Mouse (Mus musculus): ENCODE measurements around the gene Ip6k3. TPM values are rescaled to one million over a fixed set of nuclear protein-coding genes. Genes with fewer than 3 reads are reported as not detected.

Gene Ip6k3
- polyA plus RNA-seq, 1 experiment from 2014 or later, result 0.35 TPM

DNA sequence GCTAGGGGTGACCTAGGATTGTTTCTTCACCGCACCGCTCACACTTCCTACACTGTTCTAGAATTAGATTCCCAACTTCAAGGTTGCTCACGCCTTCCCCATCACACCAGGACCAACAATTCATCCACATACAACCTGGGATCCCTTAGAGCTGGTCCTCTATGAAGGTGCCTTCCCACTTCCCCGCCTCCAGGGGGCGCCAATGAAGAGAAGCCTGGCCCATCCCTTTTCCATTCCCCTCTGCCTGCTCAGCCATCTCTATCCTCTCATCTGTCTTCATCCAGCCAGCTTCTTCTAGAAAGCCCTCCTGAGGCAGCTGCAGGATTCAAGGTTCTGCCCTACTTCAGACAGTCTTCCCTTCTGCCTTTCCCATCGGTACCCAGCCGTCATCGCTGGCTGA is 16.2 kb downstream of the Ip6k3 start:
- no peak overlapping the region for H3K9ac ChIP-seq
- H3K4me2 ChIP-seq, result no peak overlapping the region
- WGBS, result 70% methylated on average over 8 of the region's 8 CpGs
- H3K4me1 ChIP-seq (replicated peaks), result peaks cover 43% of the 10 kb centered on the region
- no peaks in the 10 kb centered on the region for H3K36me3 ChIP-seq
- H3K4me3 ChIP-seq, result no peak overlapping the region
- H3K9me3 ChIP-seq (replicated peaks), result no peaks in the 10 kb centered on the region
- peaks cover 20% of the 10 kb centered on the region; the same call in 1 of the 2 replicates for H3K27me3 ChIP-seq
- no peak for ATAC-seq (replicated peaks; ENCODE audit: insufficient number of reproducible peaks, insufficient read depth, low FRiP score, low read depth)
- no peak overlapping the region for H3K27ac ChIP-seq

DNA sequence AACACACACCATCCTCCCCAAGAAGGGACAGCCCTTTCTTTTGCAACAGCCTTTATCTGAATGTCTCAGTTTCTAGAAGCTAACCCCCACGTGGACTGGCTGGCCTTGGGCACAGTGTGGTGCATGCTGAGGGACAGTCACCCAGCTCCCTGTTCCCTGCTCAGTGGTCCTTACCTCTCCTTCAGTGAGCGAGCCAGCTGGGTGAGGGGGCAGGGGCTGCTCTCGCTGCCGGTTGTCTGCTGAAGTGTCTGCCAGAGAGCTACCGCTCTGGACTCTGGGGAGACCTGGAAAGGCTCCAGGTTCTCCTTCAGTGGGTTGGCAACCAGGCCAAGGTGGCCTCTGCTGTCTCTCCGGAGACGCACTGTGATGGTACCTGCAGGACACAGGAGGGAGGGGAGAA is 16.7 kb downstream of the Ip6k3 start:
- peaks cover 23% of the 10 kb centered on the region; the same call in 1 of the 2 replicates for H3K27me3 ChIP-seq
- no peak for ATAC-seq (replicated peaks; ENCODE audit: insufficient number of reproducible peaks, insufficient read depth, low FRiP score, low read depth)
- H3K4me3 ChIP-seq, result no peak overlapping the region
- peak overlapping the region; percentile 14; the same call in 1 of the 2 replicates for H3K9ac ChIP-seq
- peaks cover 46% of the 10 kb centered on the region for H3K4me1 ChIP-seq (replicated peaks)
- no peak overlapping the region for H3K27ac ChIP-seq
- no peaks in the 10 kb centered on the region for H3K36me3 ChIP-seq
- no peaks in the 10 kb centered on the region for H3K9me3 ChIP-seq (replicated peaks)
- no peak overlapping the region for H3K4me2 ChIP-seq
- WGBS, result 51% methylated on average over 7 of the region's 7 CpGs

DNA sequence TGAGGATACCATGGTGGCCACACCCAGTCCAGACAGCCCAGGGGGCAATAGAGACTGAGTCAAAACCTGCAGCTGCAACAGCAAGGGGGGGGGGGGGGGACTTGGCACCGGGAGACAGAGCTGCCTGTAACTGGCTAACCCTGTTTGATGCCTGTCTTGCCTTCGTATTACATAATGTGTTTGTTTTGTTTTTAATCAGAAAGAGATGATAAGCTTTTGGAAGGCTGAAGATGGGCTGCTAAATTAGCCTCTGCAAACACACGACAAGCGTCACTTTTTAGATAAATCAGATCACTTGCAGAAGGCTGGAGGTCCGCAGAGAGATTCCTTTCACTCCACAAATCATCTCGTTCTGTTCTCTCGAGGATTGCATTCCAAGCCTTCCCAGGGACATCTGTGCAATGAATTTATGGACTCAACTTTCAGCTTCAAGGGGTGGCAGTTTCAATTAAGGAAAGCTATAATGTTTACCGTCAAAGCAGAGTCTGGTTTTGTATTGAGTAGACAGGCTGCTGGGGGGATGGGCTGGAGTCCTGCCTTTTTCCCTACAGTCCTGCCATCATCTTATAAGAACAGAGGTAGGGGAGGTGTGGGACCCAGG is 21.2 kb downstream of the Ip6k3 start:
- H3K36me3 ChIP-seq, result no peaks in the 10 kb centered on the region
- H3K4me3 ChIP-seq, result no peak overlapping the region
- peaks cover 47% of the 10 kb centered on the region for H3K27me3 ChIP-seq
- 0 out of 2 replicates have a peak overlapping the region, but pooled peaks have one; percentile 1 for H3K4me2 ChIP-seq
- H3K9ac ChIP-seq, result no peak overlapping the region
- H3K9me3 ChIP-seq (replicated peaks), result no peaks in the 10 kb centered on the region
- H3K4me1 ChIP-seq (replicated peaks), result peaks cover 22% of the 10 kb centered on the region
- no peak for ATAC-seq (replicated peaks; ENCODE audit: insufficient number of reproducible peaks, insufficient read depth, low FRiP score, low read depth)
- WGBS, result 13% methylated on average over 8 of the region's 8 CpGs
- no peak overlapping the region for H3K27ac ChIP-seq

DNA sequence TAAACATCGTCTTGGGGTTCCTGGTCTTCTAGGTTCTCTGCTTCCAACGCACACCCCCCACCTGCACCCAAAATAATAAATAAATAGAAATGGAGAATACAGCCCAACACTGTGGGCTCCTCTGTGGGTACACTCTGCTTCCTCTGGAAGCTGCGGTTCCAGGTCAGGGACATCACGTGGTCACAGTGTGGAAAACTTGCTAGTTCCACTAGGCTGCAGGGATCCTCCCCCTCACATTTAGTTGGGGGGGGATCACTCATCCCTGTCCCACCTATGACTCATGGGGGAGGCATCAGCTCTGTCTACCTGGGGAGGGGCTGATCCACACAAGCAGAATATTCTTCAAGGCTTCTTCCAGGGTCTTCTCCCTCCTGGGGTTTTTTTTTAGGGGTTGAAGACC is 23.4 kb downstream of the Ip6k3 start:
- peaks cover 14% of the 10 kb centered on the region for H3K4me1 ChIP-seq (replicated peaks)

DNA sequence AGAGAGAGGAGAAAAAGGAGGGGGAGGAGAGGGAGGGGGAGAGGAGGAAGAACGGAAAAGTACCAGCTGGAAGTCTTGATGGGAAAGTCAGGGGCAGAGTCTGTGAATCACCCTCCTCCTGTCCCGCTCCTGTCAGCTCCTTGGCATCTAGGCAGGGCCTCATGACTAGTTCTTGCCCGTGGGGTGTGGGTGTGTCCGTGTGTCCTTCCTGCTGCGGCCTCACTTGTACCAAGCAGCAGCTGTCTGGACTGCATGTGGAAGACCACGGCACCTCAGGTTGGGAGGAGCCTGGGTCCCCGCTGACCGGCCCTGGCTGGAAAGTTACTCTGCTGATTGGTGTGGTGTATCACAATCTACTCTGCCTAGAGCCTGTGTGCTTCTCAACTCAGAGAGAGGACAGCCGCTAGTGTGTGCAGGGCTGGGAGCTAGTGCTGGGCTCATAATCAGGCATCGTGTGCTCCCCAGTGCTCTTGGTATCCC is 25.6 kb downstream of the Ip6k3 start:
- ATAC-seq (replicated peaks; ENCODE audit: insufficient number of reproducible peaks, insufficient read depth, low FRiP score, low read depth), result peak; percentile 51; the same call in 1 of the 2 replicates
- Histone ChIP-seq H3K27ac (no peak overlapping the region), H3K36me3 (no peaks in the 10 kb centered on the region), H3K9ac (no peak overlapping the region), H3K4me2 (peak overlapping the region; percentile 8; the same call in 1 of the 2 replicates), H3K27me3 (peaks cover 32% of the 10 kb centered on the region), H3K4me1 (replicated peaks) (peaks cover 14% of the 10 kb centered on the region), H3K4me3 (no peak overlapping the region), H3K9me3 (replicated peaks) (no peaks in the 10 kb centered on the region)
- 34% methylated on average over 10 of the region's 10 CpGs for WGBS

More for the DNA sequence above, 23.4 kb downstream of the Ip6k3 start:
- no peaks in the 10 kb centered on the region for H3K36me3 ChIP-seq
- no peak overlapping the region for H3K4me2 ChIP-seq
- no peak overlapping the region for H3K9ac ChIP-seq
- no peak for ATAC-seq (replicated peaks; ENCODE audit: insufficient number of reproducible peaks, insufficient read depth, low FRiP score, low read depth)
- no peaks in the 10 kb centered on the region for H3K9me3 ChIP-seq (replicated peaks)
- peaks cover 37% of the 10 kb centered on the region for H3K27me3 ChIP-seq
- no peak overlapping the region for H3K27ac ChIP-seq
- 85% methylated on average over 4 of the region's 4 CpGs for WGBS
- no peak overlapping the region for H3K4me3 ChIP-seq

DNA sequence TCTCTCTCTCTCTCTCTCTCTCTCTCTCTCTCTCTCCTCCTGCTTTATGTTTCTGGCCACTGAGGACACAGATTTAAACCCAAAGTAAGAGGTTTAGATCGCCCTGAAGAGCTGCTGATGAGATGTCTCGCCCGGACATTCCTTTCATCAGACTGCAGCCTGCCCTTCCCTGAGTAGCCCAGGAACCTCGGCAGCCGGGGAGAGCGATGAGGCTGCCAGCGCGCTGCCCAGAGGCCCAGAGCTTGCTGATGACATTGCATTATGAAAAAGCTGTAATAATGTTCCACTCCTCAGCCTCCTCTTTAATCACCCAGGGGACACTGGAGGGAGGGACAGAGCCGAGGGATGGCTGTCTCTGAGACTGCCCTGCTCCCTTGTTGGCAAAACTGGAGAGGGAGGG is 27.3 kb downstream of the Ip6k3 start:
- Histone ChIP-seq H3K4me1 (replicated peaks) (peaks cover 4% of the 10 kb centered on the region; the same call in 1 of the 2 replicates), H3K9ac (no peak overlapping the region), H3K27ac (no peak overlapping the region), H3K27me3 (peaks cover 19% of the 10 kb centered on the region), H3K36me3 (no peaks in the 10 kb centered on the region), H3K4me2 (no peak overlapping the region), H3K4me3 (no peak overlapping the region), H3K9me3 (replicated peaks) (no peaks in the 10 kb centered on the region)
- WGBS, result 40% methylated on average over 9 of the region's 9 CpGs
- no peak for ATAC-seq (replicated peaks; ENCODE audit: insufficient number of reproducible peaks, insufficient read depth, low FRiP score, low read depth)

DNA sequence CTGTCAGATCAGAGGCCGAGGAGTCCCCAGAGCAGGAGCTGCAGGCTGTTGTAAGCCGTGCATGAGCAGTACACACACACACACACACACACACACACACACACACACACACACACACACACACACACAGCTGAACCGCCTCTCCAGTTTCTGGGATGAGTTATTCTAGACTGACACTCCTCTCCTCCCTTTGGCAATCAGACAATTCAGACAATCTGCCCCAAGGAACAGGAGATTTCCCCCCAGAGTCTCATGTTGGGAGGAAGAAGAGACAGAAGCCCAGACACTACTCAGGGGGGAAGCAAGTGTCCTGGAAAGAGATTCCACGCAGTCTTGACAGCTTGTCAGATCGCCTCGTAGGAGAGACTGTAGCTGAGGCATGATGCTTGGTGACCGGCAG is 28.3 kb downstream of the Ip6k3 start:
- Histone ChIP-seq H3K9me3 (replicated peaks) (no peaks in the 10 kb centered on the region), H3K4me2 (no peak overlapping the region), H3K27me3 (peaks cover 11% of the 10 kb centered on the region; the same call in 1 of the 2 replicates), H3K27ac (no peak overlapping the region), H3K36me3 (no peaks in the 10 kb centered on the region), H3K4me1 (replicated peaks) (peaks cover 4% of the 10 kb centered on the region; the same call in 1 of the 2 replicates), H3K9ac (no peak overlapping the region), H3K4me3 (no peak overlapping the region)
- WGBS, result 58% methylated on average over 6 of the region's 7 CpGs
- no peak for ATAC-seq (replicated peaks; ENCODE audit: insufficient number of reproducible peaks, insufficient read depth, low FRiP score, low read depth)

DNA sequence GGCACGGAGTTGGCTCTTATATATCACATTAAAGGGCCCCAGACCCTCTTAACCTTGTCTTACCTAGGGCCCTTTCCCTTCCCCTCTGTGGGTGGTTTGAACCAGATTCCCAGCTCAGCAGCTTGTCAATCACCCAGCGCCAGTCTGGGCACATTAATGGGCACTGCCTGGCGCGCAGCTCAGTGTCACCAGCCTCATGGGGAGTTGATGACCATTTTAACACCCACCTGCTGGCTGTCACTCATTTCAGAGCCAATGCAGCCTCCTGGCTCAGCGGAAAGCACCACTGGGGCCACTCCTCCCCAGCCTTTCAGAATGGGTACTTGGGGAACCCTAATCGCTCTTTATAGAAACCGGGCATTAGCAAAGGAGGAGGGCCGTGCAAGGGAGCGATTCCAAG is 29.2 kb downstream of the Ip6k3 start:
- WGBS, result 73% methylated on average over 9 of the region's 9 CpGs
- Histone ChIP-seq H3K9ac (no peak overlapping the region), H3K27ac (no peak overlapping the region), H3K4me2 (no peak overlapping the region), H3K9me3 (replicated peaks) (no peaks in the 10 kb centered on the region), H3K36me3 (no peaks in the 10 kb centered on the region), H3K4me1 (replicated peaks) (peaks cover 5% of the 10 kb centered on the region), H3K4me3 (no peak overlapping the region), H3K27me3 (0 out of 2 replicates have a peak, but pooled peaks cover 6% of the 10 kb centered on the region)
- no peak for ATAC-seq (replicated peaks; ENCODE audit: insufficient number of reproducible peaks, insufficient read depth, low FRiP score, low read depth)

DNA sequence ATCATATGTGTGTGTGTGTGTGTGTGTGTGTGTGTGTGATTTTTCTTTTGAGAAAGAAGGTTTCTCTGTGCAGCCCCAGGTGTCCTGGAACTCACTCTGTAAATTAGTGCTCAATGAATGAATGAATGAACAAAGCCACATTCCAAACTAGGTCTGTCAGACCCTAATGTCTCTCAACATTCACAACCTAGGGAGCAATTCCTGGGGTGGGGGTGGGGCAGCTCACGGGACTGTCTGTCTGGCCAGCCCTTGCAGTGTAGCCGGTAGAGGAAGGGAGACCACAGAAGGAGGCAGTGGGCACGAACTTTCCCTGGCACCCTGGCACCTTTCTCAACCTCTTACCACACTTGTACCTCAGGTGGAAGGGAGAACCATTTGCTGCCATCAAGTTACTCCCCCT is 32.9 kb downstream of the Ip6k3 start:
- no peak overlapping the region for H3K4me3 ChIP-seq
- H3K9me3 ChIP-seq (replicated peaks), result no peaks in the 10 kb centered on the region
- ATAC-seq (replicated peaks; ENCODE audit: insufficient number of reproducible peaks, insufficient read depth, low FRiP score, low read depth), result no peak
- 27% methylated on average over 3 of the region's 3 CpGs for WGBS
- H3K36me3 ChIP-seq, result no peaks in the 10 kb centered on the region
- H3K4me1 ChIP-seq (replicated peaks), result peaks cover 15% of the 10 kb centered on the region
- H3K4me2 ChIP-seq, result no peak overlapping the region
- H3K27me3 ChIP-seq, result no peaks in the 10 kb centered on the region
- H3K27ac ChIP-seq, result no peak overlapping the region
- H3K9ac ChIP-seq, result no peak overlapping the region

DNA sequence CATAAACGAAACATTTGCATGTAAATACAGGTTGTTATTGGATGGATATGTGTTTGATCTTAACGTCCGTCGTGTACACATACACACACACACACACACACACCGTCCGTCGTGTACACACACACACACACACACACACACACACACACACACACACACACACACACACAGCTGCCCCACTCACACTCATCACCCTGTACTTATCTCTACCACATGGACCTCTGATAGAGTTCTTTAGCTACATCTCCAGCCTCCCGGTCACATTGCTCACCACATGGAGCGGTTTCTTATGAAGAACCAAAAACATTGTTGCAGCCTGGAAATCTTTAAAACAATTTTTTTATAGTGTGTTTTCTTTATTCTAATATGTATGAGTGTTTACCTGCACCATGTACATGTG is 33.4 kb downstream of the Ip6k3 start:
- no peaks in the 10 kb centered on the region for H3K9me3 ChIP-seq (replicated peaks)
- H3K27me3 ChIP-seq, result no peaks in the 10 kb centered on the region
- H3K36me3 ChIP-seq, result no peaks in the 10 kb centered on the region
- no peak for ATAC-seq (replicated peaks; ENCODE audit: insufficient number of reproducible peaks, insufficient read depth, low FRiP score, low read depth)
- H3K4me2 ChIP-seq, result peak overlapping the region; percentile 63
- no peak overlapping the region for H3K27ac ChIP-seq
- peak overlapping the region; percentile 79 for H3K4me3 ChIP-seq
- H3K4me1 ChIP-seq (replicated peaks), result peaks cover 20% of the 10 kb centered on the region
- H3K9ac ChIP-seq, result no peak overlapping the region; the same call in 1 of the 2 replicates
- 25% methylated on average over 9 of the region's 9 CpGs for WGBS

DNA sequence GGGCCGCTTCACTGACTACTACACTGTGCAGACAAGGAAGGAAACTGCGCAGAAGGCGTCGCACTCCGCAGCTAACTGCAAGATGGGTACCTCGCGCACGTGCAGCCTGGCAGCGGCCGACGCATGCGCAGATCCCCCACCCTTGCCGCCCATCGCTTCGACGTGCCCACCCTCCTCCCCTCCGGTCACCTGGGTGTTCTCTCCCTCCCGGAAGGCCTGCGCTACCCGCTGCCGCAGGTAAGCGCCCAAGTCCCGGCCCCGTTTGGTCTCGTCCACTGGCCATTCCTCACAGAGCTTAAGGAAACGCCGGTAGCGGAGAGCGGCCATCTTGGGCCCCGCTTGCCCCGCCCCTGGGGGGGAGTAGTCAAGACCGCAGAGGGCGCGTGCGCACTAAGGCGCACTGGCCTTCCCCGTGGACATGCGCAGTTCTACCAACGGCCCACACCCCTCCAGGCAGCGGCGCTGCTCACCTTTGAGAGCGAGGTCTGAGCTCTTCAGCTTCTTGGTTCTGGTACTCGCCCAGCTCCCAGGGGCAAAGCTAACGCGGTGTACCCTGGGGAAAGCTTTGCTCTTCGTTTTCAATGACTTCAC is 33.9 kb downstream of the Ip6k3 start, which contains the start of gene Uqcc2:
Gene Uqcc2, minus strand, starts transcription at position 366 of the 591 bp plus-strand sequence.
- Histone ChIP-seq H3K36me3 (no peaks in the 10 kb centered on the region), H3K9me3 (replicated peaks) (no peaks in the 10 kb centered on the region), H3K4me3 (peak within 1 kb of the TSS; percentile 79), H3K9ac (peak within 1 kb of the TSS; percentile 72), H3K27ac (peak within 1 kb of the TSS; percentile 75), H3K4me1 (replicated peaks) (peaks cover 20% of the 10 kb centered on the region), H3K27me3 (no peaks in the 10 kb centered on the region), H3K4me2 (peak within 1 kb of the TSS; percentile 63)
- peak; percentile 97 for ATAC-seq (replicated peaks; ENCODE audit: insufficient number of reproducible peaks, insufficient read depth, low FRiP score, low read depth)
- under 1% methylated on average over 46 of the region's 46 CpGs for WGBS

Data from heart, embryonic 15.5 days (tissue).